Mouse (Mus musculus): Measurements from ENCODE around the gene Galnt18.

DNA sequence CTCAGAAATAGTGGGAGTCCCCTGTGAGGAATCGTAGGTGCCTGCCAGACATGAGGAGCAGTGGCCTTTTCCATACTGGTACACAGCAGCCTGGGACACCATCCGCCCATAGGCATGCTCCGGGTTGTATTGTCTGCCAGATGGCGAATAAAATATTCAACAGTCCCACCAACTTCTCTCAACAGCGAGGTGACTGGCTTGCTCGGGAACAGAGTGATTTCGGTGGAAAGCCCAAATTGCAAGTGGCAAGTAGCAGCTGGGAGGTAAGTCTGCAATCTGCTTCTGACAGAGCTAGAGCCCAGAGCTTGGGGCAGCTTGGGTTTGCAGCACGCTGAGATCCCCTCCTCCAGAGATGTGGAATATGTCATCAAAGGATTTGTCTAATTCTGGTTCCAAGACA lies 5.7 kb upstream of the Galnt18 start:
- TF ChIP-seq CTCF (IDR thresholded peaks at IDR 0.05) (no peak), EP300 (IDR thresholded peaks at IDR 0.05) (no peak)
